Mouse (Mus musculus) heart, postnatal 4 days (tissue): ENCODE data around the gene Rps18. TPM values are rescaled to one million over a fixed set of nuclear protein-coding genes. Genes with fewer than 3 reads are reported as not detected.
"Not testable (repeated sequence)": the region's sequence is repeated elsewhere in the genome, so short reads cannot be mapped to it uniquely, and the experiment has no call there.

Source experiments
- DNase-seq: peaks from one replicate; pipeline ENCODE4 v3.0.0; 2021
- total RNA-seq, 2 experiments: library from RNA; stranded (reverse); gene quantifications; 2 replicates each; pipeline ENCODE4 v1.2.3; 2021

Gene Rps18
- total RNA-seq, 2 experiments from 2014 or later: 648 to 719 TPM

DNA sequence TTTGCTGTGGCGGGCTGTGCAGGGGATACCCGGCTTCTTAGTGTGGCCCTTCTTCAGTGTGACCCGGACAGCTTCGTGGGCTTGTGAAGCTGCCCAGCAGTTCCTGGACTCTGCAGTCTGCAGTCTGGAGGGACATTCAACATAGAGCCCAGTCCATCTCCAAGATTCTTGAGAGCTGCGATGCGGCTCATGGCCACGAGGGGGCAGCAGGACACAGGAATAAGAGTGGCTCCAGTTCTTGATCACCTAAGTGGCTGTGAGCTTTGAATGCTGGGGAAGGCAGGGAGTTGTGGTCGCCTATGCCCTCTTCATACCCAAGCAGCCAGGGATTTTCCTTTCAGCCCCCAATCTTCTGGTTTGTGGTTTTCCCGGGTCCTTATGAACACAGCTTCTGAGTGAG lies 12.7 kb upstream of the Rps18 start:
- DNase-seq: peak; percentile 84

DNA sequence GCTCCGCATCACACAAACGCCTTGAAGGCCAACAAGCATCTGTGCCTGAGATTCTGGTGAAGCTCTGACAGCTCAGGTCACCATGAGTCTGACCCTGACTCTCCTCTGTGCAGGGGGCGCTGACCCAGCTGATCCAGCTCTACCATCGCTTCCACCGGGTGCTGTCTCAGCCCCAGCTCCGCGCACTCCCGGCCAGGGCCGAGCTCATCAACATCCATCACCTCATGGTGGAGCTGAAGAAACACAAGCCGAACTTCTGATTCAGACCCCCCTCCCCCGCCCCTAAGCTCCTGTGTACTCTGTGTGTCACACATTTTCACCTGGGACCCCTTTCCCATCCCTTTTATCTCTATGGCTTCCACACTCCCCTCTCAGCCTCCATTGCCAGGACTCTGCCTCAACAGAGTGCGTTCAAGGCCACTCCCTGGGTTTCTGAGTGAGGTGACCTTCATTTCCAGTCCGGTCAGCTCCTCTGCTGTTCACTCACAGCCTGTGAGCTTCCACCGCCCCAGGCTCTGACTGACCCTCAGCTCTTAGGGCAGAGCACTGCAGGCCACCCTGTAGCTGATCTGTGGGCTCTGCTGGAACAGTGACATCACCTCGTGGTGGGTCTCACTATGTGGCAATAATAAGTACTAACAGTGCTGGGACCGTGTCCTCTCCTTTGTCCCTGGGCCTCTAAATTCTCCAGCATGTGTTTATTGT lies 10.2 kb upstream of the Rps18 start:
- no peak for DNase-seq

DNA sequence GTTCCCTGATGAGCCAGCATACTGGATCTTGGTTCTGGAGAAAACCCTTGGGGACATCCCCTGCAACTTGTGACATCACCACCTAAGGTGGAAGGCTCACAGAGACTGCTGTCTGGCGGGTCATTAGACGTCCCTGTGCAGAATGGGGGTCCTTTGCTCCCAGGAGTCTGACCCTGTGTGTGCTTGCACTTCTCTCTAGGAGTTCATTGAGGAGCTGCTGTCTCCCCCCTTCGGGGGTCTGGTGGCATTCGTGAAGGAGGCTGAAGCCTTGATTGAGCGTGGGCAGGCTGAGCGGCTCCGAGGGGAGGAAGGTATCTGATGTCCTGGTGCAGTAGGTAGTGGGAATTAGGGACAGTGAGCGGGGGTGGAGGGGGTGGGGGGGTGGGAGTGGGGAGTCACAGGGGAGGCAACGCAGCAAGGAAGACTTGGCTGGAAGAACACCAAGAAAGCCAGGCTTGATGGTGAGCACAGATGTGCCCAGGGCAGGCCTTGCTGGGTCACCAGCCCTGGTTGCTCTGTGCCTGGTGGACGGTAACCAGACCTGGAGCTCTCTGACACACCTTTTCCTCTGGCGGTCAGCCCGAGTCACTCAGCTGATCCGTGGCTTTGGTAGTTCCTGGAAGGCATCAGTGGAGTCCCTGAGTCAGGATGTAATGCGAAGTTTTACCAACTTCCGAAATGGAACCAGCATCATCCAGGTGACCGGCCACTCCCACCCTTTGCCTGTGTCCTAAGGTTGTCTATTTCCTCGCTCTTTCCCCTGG lies 9.5 kb upstream of the Rps18 start:
- no peak for DNase-seq

DNA sequence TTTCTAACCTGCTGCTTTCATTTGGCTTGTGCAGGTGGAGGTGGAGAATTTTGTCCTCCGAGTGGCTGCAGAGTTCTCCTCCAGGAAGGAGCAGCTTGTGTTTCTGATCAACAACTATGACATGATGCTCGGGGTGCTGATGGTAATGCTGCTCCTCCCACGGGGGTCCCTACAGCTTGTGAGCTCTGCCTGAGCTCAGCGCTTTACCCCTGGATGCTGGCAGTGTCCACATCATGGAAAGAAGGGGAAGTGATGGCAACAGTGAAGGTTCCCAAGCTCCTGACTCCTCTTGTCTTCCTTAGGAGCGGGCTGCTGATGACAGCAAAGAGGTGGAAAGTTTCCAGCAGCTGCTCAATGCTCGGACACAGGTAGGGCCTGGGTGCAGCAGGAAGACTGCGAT lies 7.1 kb upstream of the Rps18 start:
- no peak for DNase-seq

DNA sequence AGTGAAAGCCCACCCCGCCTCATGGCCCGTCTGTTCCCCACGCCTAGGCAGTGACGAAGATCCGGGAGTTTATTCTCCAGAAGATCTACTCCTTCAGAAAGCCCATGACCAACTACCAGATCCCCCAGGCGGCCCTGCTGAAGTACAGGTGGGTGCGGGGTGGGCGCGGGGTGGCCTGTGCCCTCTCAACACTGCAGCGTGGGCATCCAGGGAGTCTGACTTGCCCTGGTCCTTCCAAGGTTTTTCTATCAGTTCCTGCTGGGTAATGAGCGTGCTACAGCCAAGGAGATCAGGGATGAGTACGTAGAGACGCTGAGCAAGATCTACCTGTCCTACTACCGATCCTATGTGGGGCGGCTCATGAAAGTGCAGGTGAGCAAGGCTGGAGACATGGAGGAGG lies 4.1 kb upstream of the Rps18 start:
- DNase-seq: peak; percentile 4

DNA sequence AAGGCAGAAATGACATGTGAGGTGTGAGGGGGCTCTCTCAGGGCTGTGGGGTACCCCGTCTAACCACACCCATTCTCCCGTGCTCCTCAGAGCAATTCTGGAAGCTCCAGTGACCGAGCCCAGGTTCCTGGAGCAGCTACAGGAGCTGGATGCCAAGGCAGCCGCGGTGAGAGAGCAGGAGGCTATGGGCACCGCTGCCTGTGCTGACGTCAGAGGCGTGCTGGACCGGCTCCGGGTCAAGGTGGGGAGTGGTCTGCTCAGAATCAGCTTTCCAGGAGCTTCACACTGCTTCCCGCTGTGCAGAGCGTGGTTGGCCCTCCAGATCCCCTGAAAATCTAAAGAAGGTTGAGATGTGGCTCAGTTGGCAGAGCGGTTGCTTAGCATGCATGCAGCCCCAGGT lies 3.3 kb upstream of the Rps18 start:
- peak; percentile 4 for DNase-seq

DNA sequence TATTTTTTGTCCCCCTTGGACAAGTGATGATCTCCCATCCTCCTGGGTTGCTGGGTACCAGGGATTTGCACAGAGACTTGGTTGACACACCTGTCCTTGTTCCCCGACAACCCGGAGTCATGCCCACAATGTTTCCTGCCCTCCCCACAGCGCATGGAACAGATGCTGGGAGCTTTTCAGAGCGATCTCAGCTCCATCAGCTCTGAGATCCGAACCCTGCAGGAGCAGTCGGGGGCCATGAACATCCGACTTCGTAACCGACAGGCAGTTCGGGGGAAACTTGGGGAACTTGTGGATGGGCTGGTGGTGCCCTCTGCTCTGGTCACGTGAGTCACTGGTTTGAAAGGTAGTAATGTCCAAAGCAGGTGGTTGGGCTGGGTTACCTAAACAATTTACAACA lies 2.6 kb upstream of the Rps18 start:
- DNase-seq: no peak

DNA sequence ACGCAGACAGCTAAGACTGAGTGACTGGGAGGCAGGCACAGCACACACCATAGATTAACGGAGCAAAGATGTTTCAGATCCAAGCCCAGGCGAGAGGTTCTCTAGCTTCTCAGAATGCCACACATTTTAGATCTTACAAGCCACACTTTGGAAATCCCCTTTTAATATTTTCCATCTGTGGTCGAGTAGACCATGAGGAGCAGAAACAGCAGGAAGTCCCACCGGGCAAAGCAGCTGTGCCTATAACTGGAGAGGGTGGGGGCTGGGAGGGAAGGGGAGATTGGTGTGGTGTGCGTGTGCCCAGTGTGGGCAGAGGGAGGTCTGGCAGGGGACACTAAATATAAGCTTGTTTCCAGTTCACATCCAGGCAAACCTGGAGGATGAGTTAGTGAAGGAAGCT lies 1.7 kb upstream of the Rps18 start:
- DNase-seq: no peak

DNA sequence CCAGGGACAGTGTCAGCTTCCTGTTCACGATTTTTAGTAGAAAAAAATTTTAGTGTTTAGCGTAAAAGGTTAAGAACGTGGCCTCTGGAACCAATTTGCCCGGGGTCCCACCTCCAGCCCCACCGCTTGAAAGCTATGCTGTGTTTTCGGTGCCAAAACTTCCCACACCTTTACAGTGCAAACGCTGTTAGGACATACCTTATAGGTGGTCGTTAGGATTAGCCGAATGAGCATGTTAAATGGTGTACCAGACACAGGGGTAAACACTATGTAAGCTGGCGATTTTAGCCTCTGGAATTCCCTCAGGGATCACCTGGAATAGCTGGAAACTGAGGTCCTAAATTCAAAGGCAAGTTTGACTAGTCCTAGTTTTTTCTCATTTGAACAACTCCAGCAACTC lies 535 bp upstream of the Rps18 start:
- no peak for DNase-seq

DNA sequence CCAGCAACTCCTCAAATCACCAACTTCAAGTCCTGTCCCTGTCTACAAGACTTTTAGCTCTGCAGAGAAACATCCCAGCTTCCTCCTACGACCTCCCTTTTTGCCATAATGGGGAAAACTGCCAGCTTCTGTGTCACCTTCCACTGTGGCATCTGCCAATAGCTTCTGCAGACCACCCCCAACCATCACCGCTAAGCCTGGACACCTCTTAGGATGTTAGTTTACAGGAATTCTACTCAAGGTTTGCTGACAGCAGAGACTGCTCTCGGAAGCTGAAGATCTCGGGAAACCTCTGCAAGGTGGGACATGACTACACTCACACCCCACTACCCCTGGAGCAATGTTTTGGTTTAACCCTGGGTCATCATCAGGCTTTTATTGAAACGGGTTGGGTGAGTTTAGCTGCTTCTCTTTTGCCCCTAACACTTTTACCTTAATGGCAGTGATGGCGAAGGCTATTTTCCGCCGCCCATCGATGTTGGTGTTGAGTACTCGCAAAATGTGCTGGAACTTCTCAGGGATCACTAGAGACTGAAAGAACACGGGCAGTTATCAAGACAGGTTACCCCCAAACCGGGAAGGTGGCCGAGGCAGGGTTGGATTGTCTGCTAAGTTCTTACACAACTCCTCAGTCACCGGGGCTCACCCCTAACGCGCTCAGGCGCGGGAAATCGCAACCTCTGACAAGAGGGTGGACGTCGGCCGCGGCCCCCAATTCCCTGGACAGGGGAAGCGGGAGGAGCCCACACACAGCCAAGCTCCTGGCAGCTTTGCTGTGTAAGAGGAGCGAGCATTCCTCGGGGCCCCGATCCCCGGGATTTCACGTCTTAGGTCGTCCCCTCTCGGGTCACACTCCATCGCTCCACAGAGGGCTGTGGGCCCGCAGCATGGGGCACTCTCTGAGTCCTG lies 901 bp downstream of the Rps18 start:
- DNase-seq: peak; percentile 7

DNA sequence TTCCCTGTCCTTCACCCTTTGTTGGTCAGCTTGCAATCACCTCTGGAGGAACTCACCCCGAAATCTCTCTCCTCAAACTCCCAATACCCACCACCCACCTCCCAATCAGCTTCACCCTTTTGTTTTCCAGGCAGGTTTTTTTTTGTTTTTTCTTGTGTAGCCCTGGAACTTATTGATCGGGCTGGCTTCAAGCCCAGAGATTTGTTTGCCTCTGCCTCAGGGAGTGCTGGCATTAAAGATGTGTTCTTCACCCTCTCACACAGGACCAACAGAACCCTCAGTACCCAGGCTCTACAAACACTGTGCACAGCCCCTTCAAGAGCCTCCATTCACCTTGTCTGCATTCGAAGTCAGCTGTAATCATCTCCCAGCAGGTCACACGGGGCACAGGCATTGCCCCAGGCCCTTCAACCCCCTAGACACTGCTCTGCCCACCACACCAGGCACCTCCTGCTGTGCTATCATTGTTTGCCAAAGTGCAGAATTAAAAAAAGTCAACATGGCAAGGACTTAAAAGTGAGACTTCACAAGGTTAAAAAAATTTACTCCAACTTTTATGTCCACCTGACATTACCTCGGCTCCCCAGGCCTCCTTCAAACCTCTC lies 1.7 kb downstream of the Rps18 start:
- peak; percentile 5 for DNase-seq

DNA sequence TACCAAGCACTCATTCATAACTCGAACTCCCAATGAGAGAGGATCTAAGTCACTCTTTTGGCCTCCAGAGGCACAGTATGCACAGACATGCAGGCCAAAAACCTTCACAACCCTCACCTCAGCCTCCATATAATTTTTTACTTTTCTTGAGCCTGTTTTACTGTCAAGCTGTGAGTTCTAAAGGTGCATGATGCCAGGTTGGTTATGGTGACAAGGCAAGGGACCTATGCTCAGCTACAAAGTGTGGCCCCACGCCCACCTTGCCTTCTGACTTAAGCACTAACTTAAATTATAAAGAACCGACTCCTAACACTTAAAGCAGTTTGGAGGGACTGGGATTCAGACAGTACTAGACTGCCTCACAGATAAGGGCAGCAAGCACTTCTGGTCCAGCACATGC lies 2.5 kb downstream of the Rps18 start:
- DNase-seq: peak; percentile 4

DNA sequence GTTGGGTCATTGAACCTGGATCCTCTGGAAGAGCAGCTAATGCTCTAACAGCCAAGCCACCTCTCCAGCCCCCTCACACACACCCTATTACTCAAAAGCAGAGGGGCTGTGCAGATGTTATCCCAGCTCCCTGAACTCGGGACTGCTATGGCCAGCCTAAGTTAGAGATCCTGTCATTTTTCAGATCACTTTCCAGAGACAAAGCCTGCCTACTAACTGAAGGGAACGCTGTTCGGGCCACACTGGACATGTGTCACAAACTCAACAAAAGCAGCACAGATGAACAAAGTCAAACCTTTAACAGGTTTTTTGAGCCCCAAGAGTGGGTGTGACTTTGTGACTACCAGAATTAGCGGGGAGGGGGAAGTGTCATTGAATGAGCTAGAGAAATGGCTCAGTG lies 2.9 kb downstream of the Rps18 start:
- no peak for DNase-seq

DNA sequence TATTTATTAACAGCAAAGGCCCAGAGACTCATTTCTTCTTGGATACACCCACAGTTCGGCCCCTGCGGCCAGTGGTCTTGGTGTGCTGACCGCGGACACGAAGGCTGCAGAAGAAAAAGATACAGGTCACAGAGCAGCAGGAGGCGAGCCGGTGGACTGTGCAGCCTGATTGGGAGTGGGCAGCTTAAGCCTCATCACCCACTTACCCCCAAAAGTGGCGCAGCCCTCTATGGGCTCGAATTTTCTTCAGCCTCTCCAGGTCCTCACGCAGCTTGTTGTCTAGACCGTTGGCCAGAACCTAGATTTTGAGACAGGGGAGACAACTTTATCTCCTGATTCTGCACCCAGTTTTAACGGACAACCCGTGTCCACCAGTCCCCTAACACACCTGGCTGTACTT lies 3.8 kb downstream of the Rps18 start:
- not testable (repeated sequence) for DNase-seq

DNA sequence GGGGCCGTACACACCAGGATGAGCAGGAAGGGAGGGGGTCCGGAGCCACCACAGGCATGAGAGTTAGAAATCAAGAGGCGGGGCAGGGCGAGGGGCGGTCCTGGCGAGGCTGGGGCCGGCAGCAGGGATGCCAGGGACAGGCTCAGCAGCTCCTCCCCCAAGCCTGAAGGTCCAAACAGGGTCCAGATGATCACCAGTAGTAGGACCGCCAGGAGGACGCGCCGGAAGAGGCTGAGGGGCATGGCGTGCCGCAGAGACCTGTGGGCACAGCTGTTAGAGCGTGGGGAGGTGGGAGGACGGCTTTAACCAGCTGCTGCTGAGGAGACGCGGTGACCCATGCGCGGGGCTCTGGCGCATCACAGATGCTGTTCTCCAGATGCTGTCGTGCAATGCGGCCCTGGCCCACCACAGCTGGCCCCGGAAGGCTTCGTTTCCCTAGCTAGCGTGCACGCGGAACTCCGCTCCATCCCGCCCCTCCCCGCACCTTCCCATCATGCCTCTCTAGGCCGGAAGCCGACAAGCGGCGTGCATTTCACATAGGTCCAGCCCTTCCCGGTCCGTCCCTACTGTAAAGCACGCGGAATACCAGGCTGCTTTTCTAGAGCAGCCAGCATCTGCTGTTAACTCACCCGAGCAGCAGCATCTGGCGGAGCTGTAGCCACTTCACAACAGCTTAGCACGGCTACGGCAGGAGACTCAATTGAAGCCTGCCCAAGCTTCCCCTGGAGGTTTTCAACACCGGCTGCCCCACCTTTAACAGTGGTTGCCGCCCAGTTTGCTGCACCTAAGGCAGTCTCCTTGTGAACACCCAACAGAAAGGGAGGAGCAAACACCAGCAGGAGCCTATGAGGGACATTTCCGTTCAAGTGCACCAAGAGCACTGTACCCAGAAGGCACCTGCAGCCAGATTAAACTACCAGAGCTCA lies 4.5 kb downstream of the Rps18 start, which contains the start of gene B3galt4:
Gene B3galt4 (minus strand): TSS at position 468 of the 926 bp plus-strand sequence.
- peak; percentile 78 for DNase-seq

DNA sequence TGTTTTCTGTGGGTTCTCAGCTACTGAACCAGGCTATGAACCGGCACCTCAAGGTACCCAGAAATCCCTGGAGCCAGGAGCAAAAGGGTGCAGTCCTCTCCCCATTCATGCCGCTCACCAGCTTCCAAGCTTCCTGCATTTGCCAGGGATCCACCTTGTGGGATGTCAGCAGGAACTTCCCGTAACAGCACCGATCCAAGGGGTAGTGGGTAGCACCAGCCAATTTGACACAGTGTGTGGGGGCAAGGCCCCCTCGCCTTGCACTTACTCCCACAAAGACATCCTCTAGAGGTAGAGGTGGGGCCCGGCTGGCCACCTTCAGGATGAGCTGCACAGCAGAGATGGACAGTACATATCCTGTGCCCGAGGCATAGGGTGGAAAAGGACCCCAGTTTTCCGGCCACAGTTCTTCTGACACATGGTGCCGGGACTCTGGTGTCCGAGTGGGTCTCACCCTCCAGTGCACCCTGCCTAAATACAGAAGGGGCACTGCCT lies 5.6 kb downstream of the Rps18 start:
- no peak for DNase-seq

DNA sequence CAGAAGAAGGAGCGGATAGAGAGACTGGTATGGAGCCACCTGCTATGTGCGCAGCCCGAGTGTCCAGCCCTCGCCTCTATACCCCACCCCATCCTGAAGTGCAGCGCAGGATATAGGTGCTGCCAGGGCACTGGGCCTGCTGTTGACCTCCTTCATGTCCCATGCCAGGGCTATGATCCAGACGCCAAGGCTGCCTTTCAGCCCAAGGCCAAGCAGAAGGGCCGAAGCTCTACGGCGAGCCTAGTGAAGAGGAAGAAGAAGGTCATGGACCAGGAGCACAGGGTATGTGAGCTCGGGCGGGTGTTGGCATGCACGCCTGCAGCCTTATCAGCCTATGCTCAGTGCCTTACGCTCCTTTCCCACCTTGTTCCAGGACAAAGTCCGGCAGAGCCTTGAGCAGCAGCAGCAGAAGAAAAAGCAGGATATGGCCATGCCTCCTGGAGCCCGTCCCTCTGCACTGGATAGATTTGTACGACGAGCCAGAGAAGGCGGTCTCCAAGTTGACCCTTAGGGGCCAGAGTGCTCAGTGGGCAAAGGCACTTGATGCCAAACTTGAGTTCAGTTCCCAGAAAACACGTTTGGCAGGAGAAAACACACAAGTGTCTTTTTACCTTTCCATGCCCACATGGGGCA lies 6.8 kb downstream of the Rps18 start:
- DNase-seq: no peak

DNA sequence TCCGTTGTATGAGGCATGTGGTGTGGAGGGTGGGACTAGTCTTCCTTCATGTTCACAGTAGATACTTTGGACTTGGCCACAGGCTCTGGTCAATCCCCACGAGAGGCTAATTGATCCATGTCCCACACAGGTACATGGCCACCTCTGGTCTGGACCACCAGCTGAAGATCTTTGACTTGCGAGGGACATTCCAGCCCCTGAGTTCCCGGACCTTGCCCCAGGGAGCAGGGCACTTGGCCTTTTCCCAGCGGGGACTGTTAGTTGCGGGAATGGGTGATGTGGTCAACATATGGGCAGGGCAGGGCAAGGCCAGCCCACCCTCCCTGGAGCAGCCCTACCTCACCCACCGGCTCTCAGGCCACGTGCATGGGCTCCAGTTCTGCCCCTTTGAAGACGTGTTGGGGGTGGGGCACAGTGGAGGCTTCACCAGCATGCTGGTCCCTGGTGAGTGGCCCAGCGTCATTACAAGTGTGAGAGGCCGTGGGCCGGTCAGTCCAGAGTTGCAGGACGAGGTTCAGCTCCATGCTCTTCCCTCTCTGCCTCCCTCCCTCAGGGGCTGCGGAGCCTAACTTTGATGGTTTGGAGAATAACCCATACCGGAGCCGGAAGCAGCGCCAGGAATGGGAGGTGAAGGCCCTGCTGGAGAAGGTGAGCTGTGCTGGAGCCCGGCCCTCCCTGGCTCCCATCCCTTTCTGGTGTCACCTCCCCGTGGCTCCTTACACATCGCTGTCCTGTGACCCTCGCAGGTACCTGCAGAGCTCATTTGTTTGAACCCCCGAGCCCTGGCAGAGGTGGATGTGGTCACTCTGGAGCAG lies 7.5 kb downstream of the Rps18 start:
- no peak for DNase-seq

DNA sequence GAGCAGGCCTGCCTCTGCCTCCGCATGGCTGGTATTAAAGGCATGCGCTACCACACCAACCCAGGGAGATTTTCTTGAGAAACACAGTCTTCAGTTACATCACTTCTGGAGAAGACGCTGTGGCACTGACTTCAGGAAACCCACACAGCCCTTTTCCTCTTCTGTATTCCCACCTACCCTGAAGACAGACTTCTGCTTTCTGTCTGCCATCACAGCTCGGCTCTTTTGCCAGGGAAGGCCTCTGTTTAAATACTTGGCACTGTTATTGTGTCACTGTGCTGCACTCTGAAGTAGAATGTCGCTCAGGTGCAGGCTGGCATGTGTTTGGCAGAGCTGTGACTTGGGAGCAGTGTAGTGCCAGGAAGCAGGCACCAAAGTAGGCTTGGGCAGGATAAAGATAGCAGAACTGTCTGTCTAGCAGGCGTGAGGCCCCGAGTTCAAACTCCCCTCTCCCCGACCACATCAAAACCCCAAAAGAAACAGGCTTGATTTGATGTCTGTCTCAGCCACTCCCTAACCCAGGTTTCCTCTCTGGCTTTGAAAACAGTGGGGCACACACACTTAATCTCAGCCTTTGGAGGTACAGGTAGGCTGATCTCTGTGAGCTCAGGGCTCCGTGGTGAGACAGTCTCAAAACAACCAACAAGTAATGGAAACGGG lies 8.2 kb downstream of the Rps18 start:
- DNase-seq: no peak
